Mouse (Mus musculus) ES-E14 (cell line): Measurements from ENCODE around the gene Morc3. TPM values are rescaled to one million over a fixed set of nuclear protein-coding genes. Genes with fewer than 3 reads are reported as not detected.

ENCODE experiments used
- DNase-seq: peaks from one replicate; pipeline ENCODE4 v3.0.0-alpha.2; 2013; ENCODE audit warnings: low read depth, low spot score
- H3K27ac ChIP-seq: 2 replicates; pipeline ENCODE4 v1.5.1; 2012; ENCODE audit warnings: low read depth, mild to moderate bottlenecking, low read length, moderate library complexity, mixed read lengths; ENCODE audit not compliant: poor library complexity, insufficient read depth, severe bottlenecking
- H3K36me3 ChIP-seq: 2 replicates; pipeline ENCODE4 v1.6.1; 2012; ENCODE audit warnings: mild to moderate bottlenecking, low read length, moderate library complexity, mixed read lengths; ENCODE audit not compliant: control insufficient read depth, poor library complexity, insufficient read depth, severe bottlenecking
- H3K4me1 ChIP-seq, 2 experiments: fragments of 150-350 bp in 1 of 2; sonication (generic) in 1 of 2; 2 replicates each; pipeline ENCODE4 v1.6.1; 2012; ENCODE audit warnings: low read length in 2 of 2, mild to moderate bottlenecking in 1 of 2, mixed read lengths in 1 of 2; ENCODE audit not compliant: control insufficient read depth in 2 of 2, insufficient read depth in 2 of 2, poor library complexity in 1 of 2
- H3K4me3 ChIP-seq, 2 experiments: fragments of 150-350 bp in 1 of 2; sonication (generic) in 1 of 2; 2 replicates each; pipeline ENCODE4 v1.5.1; 2012; ENCODE audit warnings: low read length in 2 of 2, low read depth in 1 of 2, mild to moderate bottlenecking in 1 of 2, mixed read lengths in 1 of 2; ENCODE audit not compliant: insufficient read depth in 1 of 2, poor library complexity in 1 of 2, severe bottlenecking in 1 of 2
- H3K9ac ChIP-seq: 2 replicates; pipeline ENCODE4 v1.6.1; 2012; ENCODE audit warnings: low read depth, mild to moderate bottlenecking, low read length, mixed read lengths; ENCODE audit not compliant: poor library complexity, insufficient read depth, severe bottlenecking
- H3K9me3 ChIP-seq: fragments of 150-350 bp; sonication (generic); 2 replicates; pipeline ENCODE4 v1.6.1; 2012; ENCODE audit warnings: low read depth, mild to moderate bottlenecking, low read length; ENCODE audit not compliant: control insufficient read depth, insufficient read depth
- CHD2 ChIP-seq: IDR thresholded peaks from 2 replicates; pipeline ENCODE4 v1.6.1; 2014; ENCODE audit warnings: mild to moderate bottlenecking, low read depth, low read length, inconsistent platforms
- HCFC1 ChIP-seq: IDR thresholded peaks from 2 replicates; pipeline ENCODE4 v1.6.1; 2012; ENCODE audit warnings: low read length, inconsistent platforms, borderline replicate concordance; ENCODE audit not compliant: insufficient read depth
- MAFK ChIP-seq: IDR thresholded peaks from 2 replicates; pipeline ENCODE4 v1.6.1; 2014; ENCODE audit warnings: mild to moderate bottlenecking, low read depth, low read length, inconsistent platforms; ENCODE audit not compliant: insufficient read depth
- ZC3H11A ChIP-seq: IDR thresholded peaks from 2 replicates; pipeline ENCODE4 v1.6.1; 2012; ENCODE audit warnings: low read depth, mild to moderate bottlenecking, inconsistent platforms, low read length, borderline replicate concordance
- ZNF384 ChIP-seq: IDR thresholded peaks from 2 replicates; pipeline ENCODE4 v1.6.1; 2012; ENCODE audit warnings: low read depth, low read length, inconsistent platforms
- in situ Hi-C, 2 experiments: fragments of 600-800 bp; cut with MboI; formaldehyde crosslinking; loops; one replicate each; pipeline ENCODE4 v1.15.1; 2025; ENCODE audit warnings: low sequenced_read_pairs in 2 of 2, inconsistent platforms in 1 of 2; ENCODE audit not compliant: unreplicated experiment in 2 of 2
- total RNA-seq: library from RNA; depleted of rRNA; stranded (reverse); fragments of 300-350 nt; gene quantifications from 2 replicates; pipeline ENCODE4 v1.2.3, GENCODE M21; 2012

The Morc3 gene
- total RNA-seq, 1 experiment, result 90.3 TPM

DNA sequence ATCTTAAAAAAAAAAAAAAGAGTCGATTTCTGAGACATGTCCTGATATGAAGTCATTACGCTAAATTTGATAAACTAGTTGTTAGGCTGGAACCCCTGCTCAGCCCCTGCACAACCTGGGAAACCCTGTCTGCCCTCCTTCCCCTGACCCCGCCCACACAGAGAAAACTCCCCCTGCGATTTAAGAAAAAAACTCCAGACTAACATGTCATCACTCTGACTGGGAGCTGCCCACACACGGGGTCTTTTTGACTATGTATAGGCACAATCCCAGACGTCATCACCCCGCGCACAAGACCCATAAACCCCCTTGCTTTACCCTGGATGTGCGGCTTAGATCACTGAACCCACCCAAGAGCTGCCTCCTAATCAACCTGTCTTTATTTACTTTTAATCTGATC lies 1.9 kb upstream of the Morc3 start:
- H3K9me3 ChIP-seq, result no peaks in the 10 kb centered on the region

GRCm38 (mm10) chr16:93830916-93831315 lies 1.0 kb upstream of the Morc3 start:
- peak overlapping the region; percentile 65 for H3K27ac ChIP-seq

More for the DNA sequence above, 1.9 kb upstream of the Morc3 start:
- Histone ChIP-seq H3K4me3 (peak overlapping the region; percentile 17 to 41; a peak in 3 of 4 replicates), H3K36me3 (no peaks in the 10 kb centered on the region), H3K9ac (peak overlapping the region; percentile 70; the same call in 1 of the 2 replicates), H3K4me1 (peaks cover 9 to 12% of the 10 kb centered on the region in 2 experiments; a peak in 2 of 4 replicates), H3K27ac (peak overlapping the region; percentile 14; the same call in 1 of the 2 replicates)
- peak; percentile 95 for TF ChIP-seq ZNF384
- no peak for TF ChIP-seq MAFK
- no peak for DNase-seq
- in situ Hi-C loops, result no loop called here

DNA sequence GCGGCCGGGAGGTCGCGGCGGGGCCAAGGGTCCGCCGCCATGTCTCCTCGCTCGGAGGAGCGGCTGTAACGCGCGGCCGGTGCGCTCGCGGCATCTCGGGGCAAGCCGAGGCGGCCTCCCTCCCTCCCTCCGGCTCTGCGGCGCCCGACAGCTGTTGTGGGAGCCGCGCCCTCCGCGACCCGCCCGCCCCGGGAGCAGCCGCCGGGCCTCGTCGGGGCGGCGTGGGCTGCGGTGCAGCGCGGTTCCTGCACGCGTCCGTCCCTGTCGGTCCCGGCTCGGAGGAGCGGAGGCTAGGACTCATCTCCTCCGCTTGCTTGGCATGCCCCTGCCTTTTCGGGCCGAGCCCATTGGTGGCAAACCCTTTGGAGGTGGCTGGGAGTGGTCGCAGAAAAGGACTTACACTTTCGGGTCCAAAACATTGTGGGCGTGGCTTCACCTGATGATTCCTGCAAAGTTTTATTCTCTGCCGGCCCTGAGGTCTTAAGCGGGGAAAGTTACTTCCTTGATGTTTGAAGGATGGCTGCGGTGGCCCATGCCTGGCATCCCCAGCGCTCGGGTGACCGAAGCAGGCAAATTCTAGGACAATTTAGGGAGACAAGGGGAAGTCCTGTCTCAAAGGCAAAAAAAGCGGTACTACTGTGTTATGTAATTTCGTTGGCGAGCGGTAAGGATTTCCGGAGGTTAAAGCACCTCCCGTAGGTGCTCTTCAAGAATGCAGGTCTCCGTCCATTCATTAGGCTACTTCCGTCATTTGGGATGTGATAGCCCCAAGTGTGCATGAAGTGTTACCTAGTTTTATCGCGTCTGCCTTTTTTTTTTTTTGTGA lies 743 bp downstream of the Morc3 start:
- in situ Hi-C loops, result no loop called here

More at GRCm38 (mm10) chr16:93830916-93831315, 1.0 kb upstream of the Morc3 start:
- in situ Hi-C loops, result no loop called here
- H3K4me3 ChIP-seq, result peak overlapping the region in 1 of 2 experiments; percentile 32; a peak in 1 of 4 replicates
- TF ChIP-seq ZC3H11A, result no peak
- no peak for TF ChIP-seq CHD2
- TF ChIP-seq ZNF384, result no peak
- TF ChIP-seq MAFK, result no peak
- no peak for TF ChIP-seq HCFC1
- H3K4me1 ChIP-seq, result peaks cover 9 to 13% of the 10 kb centered on the region in 2 experiments; a peak in 2 of 4 replicates
- peak overlapping the region; percentile 70; the same call in 1 of the 2 replicates for H3K9ac ChIP-seq
- no peak for DNase-seq
- no peaks in the 10 kb centered on the region for H3K9me3 ChIP-seq
- H3K36me3 ChIP-seq, result no peaks in the 10 kb centered on the region

DNA sequence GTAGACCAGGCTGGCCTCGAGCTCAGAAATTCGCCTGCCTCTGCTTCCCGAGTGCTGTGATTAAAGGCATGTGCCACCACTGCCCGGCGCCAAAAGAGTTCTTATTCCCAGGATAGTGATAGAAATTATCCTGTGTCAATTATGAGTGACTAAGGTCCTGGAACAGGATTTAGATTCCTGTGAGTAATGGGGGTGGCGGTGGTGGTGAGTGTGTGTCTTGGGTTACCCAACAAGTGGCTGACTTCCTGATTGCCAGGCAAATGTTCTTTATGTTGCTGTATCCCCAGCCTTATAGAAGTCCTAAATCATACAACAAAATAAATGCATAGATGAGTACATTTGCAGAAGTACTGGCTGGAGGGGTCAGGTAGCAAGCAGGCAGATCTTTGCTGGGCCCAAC lies 1.6 kb downstream of the Morc3 start:
- Histone ChIP-seq H3K9ac (peak overlapping the region; percentile 61; the same call in 1 of the 2 replicates), H3K36me3 (0 out of 2 replicates have a peak, but pooled peaks cover 3% of the 10 kb centered on the region), H3K4me3 (peak overlapping the region; percentile 91 to 92; a peak in 3 of 4 replicates), H3K27ac (no peak overlapping the region), H3K4me1 (peaks cover 9 to 12% of the 10 kb centered on the region in 2 experiments; a peak in 3 of 4 replicates), H3K9me3 (no peaks in the 10 kb centered on the region)
- in situ Hi-C loops, result no loop called here
- no peak for DNase-seq
- TF ChIP-seq MAFK (no peak), HCFC1 (no peak), ZNF384 (no peak), ZC3H11A (no peak), CHD2 (no peak)

More for the DNA sequence above, 743 bp downstream of the Morc3 start:
- TF ChIP-seq ZNF384 (peak; percentile 82), HCFC1 (no peak), CHD2 (no peak)
- H3K36me3 ChIP-seq, result 0 out of 2 replicates have a peak, but pooled peaks cover 3% of the 10 kb centered on the region
- H3K4me1 ChIP-seq, result peaks cover 9 to 11% of the 10 kb centered on the region in 2 experiments; a peak in 3 of 4 replicates
- no peaks in the 10 kb centered on the region for H3K9me3 ChIP-seq
- DNase-seq, result no peak
- peak overlapping the region; percentile 91 to 92 for H3K4me3 ChIP-seq
- H3K9ac ChIP-seq, result peak overlapping the region; percentile 98
- peak overlapping the region; percentile 85 for H3K27ac ChIP-seq
